Mouse (Mus musculus): Measurements from ENCODE around the gene Hoxc5. TPM values are rescaled to one million over a fixed set of nuclear protein-coding genes. Genes with fewer than 3 reads are reported as not detected.

Gene Hoxc5
- not detected in 2 replicates for polyA plus RNA-seq (2012; ENCODE audit: low replicate concordance)

GRCm38 (mm10) chr15:102967312-102967510, at the start of gene Hoxc5:
TSS of gene Hoxc5 (plus strand) at chr15:102967443.

GRCm38 (mm10) chr15:102921053-102922011, 45.9 kb upstream of the Hoxc5 start, which contains the start of gene Hoxc13:
TSS of gene Hoxc13 (plus strand) at chr15:102921103.

GRCm38 (mm10) chr15:102936279-102936972, 30.8 kb upstream of the Hoxc5 start, which contains the start of gene Hoxc12:
TSS of gene Hoxc12 (plus strand) at chr15:102936757.

GRCm38 (mm10) chr15:102954192-102955006, 12.8 kb upstream of the Hoxc5 start, which contains the start of gene Hoxc11:
TSS of gene Hoxc11 (plus strand) at chr15:102954427.

GRCm38 (mm10) chr15:102966776-102967311, 399 bp upstream of the Hoxc5 start, which contains the start of gene Hoxc10:
TSS of gene Hoxc10 (plus strand) at chr15:102966796.

GRCm38 (mm10) chr15:102976171-102976570, 8.9 kb downstream of the Hoxc5 start, which contains the start of gene Hoxc9:
TSS of gene Hoxc9 (plus strand) at chr15:102976439.

GRCm38 (mm10) chr15:102990461-102991397, 23.5 kb downstream of the Hoxc5 start, which contains the start of gene Hoxc8:
TSS of gene Hoxc8 (plus strand) at chr15:102990607.

GRCm38 (mm10) chr15:102997939-102998355, 30.7 kb downstream of the Hoxc5 start, which contains the start of gene Hoxc6:
TSS of gene Hoxc6 (plus strand) at chr15:102998257.

GRCm38 (mm10) chr15:103018636-103019035, 51.4 kb downstream of the Hoxc5 start, which contains the start of gene Hoxc4:
TSS of gene Hoxc4 (plus strand) at chr15:103018934.

Other genes starting within 250 kb of the Hoxc5 start
- gene Calcoco1, start 245.3 kb upstream of the Hoxc5 start, polyA plus RNA-seq (2012; ENCODE audit: low replicate concordance): 53.8 and 56.9 TPM in 2 replicates
- gene Hoxc13, start 46.3 kb upstream of the Hoxc5 start, polyA plus RNA-seq (2012; ENCODE audit: low replicate concordance): not detected in 2 replicates
- gene Hoxc12, start 30.7 kb upstream of the Hoxc5 start, polyA plus RNA-seq (2012; ENCODE audit: low replicate concordance): not detected in 2 replicates
- gene Hoxc11, start 13.0 kb upstream of the Hoxc5 start, polyA plus RNA-seq (2012; ENCODE audit: low replicate concordance): not detected in 2 replicates
- not detected in 2 replicates for gene Hoxc10, start 647 bp upstream of the Hoxc5 start, polyA plus RNA-seq (2012; ENCODE audit: low replicate concordance)
- gene Hoxc9, start 9.0 kb downstream of the Hoxc5 start, polyA plus RNA-seq (2012; ENCODE audit: low replicate concordance): 0.13 and 0.39 TPM in 2 replicates
- gene Hoxc8, start 23.2 kb downstream of the Hoxc5 start, polyA plus RNA-seq (2012; ENCODE audit: low replicate concordance): not detected in 2 replicates
- 0.22 and 0.58 TPM in 2 replicates for gene Hoxc6, start 30.8 kb downstream of the Hoxc5 start, polyA plus RNA-seq (2012; ENCODE audit: low replicate concordance)
- gene Hoxc4, start 51.5 kb downstream of the Hoxc5 start, polyA plus RNA-seq (2012; ENCODE audit: low replicate concordance): 0.72 and 2.6 TPM in 2 replicates
- 5.7 and 7.2 TPM in 2 replicates for gene Smug1, start 199.6 kb downstream of the Hoxc5 start, polyA plus RNA-seq (2012; ENCODE audit: low replicate concordance)

Data from hematopoietic multipotent progenitor cell, adult 10-12 weeks (in vitro differentiated cells).